Comparison of ENCODE assay signal across 22 mouse cellular contexts in genomic region chrX:142825309-142825708, GRCm38 (mm10).
"Had no signal": no experiment of that assay in that cellular context is flagged by ENCODE, and none has a peak within 500 bp of the region (broad histone marks: within the 10 kb centered on the region; RNA-seq: fewer than 3 reads in every experiment).

No protein-coding gene starts in this region.

- H3K27ac ChIP-seq: limb, embryonic 12.5 days; limb, embryonic 15.5 days; liver, embryonic 14.5 days; macrophage; midbrain, embryonic 12.5 days; midbrain, embryonic 15.5 days; neural tube, embryonic 12.5 days; neural tube, embryonic 15.5 days; stomach, postnatal 0 days had no signal

- H3K9ac ChIP-seq: limb, embryonic 12.5 days; limb, embryonic 15.5 days; liver, embryonic 14.5 days; liver, postnatal 0 days; lung, embryonic 14.5 days; midbrain, embryonic 12.5 days; midbrain, embryonic 15.5 days; neural tube, embryonic 12.5 days; neural tube, embryonic 15.5 days had no signal

- H3K4me1 ChIP-seq: limb, embryonic 15.5 days; midbrain, embryonic 12.5 days; midbrain, embryonic 15.5 days; neural tube, embryonic 12.5 days; neural tube, embryonic 15.5 days had no signal

- H3K9me3 ChIP-seq: limb, embryonic 12.5 days; limb, embryonic 15.5 days; midbrain, embryonic 12.5 days; midbrain, embryonic 15.5 days; neural tube, embryonic 12.5 days; neural tube, embryonic 15.5 days had no signal

- H3K27me3 ChIP-seq: limb, embryonic 15.5 days; midbrain, embryonic 15.5 days; neural tube, embryonic 12.5 days; neural tube, embryonic 15.5 days had no signal

- H3K4me2 ChIP-seq: limb, embryonic 12.5 days; limb, embryonic 15.5 days; liver, embryonic 11.5 days; lung, embryonic 14.5 days; midbrain, embryonic 12.5 days; midbrain, embryonic 15.5 days; neural tube, embryonic 12.5 days; neural tube, embryonic 15.5 days had no signal

- H3K4me3 ChIP-seq: limb, embryonic 12.5 days; limb, embryonic 15.5 days; midbrain, embryonic 12.5 days; midbrain, embryonic 15.5 days; neural tube, embryonic 12.5 days; neural tube, embryonic 15.5 days had no signal

- H3K36me3 ChIP-seq: limb, embryonic 12.5 days; limb, embryonic 15.5 days; midbrain, embryonic 12.5 days; midbrain, embryonic 15.5 days; neural tube, embryonic 12.5 days; neural tube, embryonic 15.5 days had no signal

- ATAC-seq: liver, postnatal 0 days; lung, postnatal 0 days; midbrain, embryonic 15.5 days had no signal

- DNase-seq: kidney, postnatal 14 days; kidney, postnatal 4 days; left cerebral cortex, postnatal 4 days; liver, postnatal 0 days; lung, embryonic 14.5 days; right cerebral cortex, adult 18-20 months; right cerebral cortex, postnatal 14 days; right cerebral cortex, postnatal 4 days; thymus, adult 2 months; thymus, postnatal 14 days; thymus, postnatal 4 days had no signal
